Mouse (Mus musculus) erythroid progenitor cell, adult 5-6 weeks (primary cell): ENCODE measurements at regions not wholly inside any gene's neighbourhood (a gene's known extent, or its start where the extent isn't known, plus 50 kb on each side); places are given as distances from the start of the nearest gene placed in this dataset.

ENCODE experiments used
- ATAC-seq: replicated peaks from 2 replicates; pipeline ENCODE4 v1.8.0; 2016; ENCODE audit warnings: moderate number of reproducible peaks, mild to moderate bottlenecking, moderate TSS enrichment, inconsistent platforms; ENCODE audit not compliant: poor library complexity, low FRiP score, severe bottlenecking

GRCm38 (mm10) chr13:101878168-101878567 lies 110.2 kb upstream of the Pik3r1 start:
- no peak for ATAC-seq

GRCm38 (mm10) chr13:101879561-101880081 lies 111.6 kb upstream of the Pik3r1 start:
- ATAC-seq: no peak

GRCm38 (mm10) chr13:101883177-101883576 lies 115.2 kb upstream of the Pik3r1 start:
- ATAC-seq: no peak

- ATAC-seq: no peak
These were observed 116.7 kb upstream of the Pik3r1 start for GRCm38 (mm10) chr13:101884752-101885151.

GRCm38 (mm10) chr13:101891473-101891872 lies 123.5 kb upstream of the Pik3r1 start:
- ATAC-seq: no peak

- no peak for ATAC-seq
These were observed 125.1 kb upstream of the Pik3r1 start for GRCm38 (mm10) chr13:101893035-101893600.

- ATAC-seq: no peak
These were observed 127.1 kb upstream of the Pik3r1 start for GRCm38 (mm10) chr13:101895161-101895560.

GRCm38 (mm10) chr13:101895686-101896085 lies 127.7 kb upstream of the Pik3r1 start:
- no peak for ATAC-seq

- ATAC-seq: no peak
These were observed 128.9 kb upstream of the Pik3r1 start for GRCm38 (mm10) chr13:101896946-101897345.

GRCm38 (mm10) chr13:101902213-101902612 lies 134.2 kb upstream of the Pik3r1 start:
- ATAC-seq: no peak

GRCm38 (mm10) chr13:101905909-101906676 lies 138.1 kb upstream of the Pik3r1 start:
- ATAC-seq: no peak

- no peak for ATAC-seq
These were observed 141.0 kb upstream of the Pik3r1 start for GRCm38 (mm10) chr13:101909026-101909425.

GRCm38 (mm10) chr13:101910687-101911086 lies 142.7 kb upstream of the Pik3r1 start:
- no peak for ATAC-seq

GRCm38 (mm10) chr13:101914132-101914531 lies 146.1 kb upstream of the Pik3r1 start:
- ATAC-seq: no peak

- no peak for ATAC-seq
These were observed 146.9 kb upstream of the Pik3r1 start for GRCm38 (mm10) chr13:101914691-101915541.

GRCm38 (mm10) chr13:101915542-101915941 lies 147.5 kb upstream of the Pik3r1 start:
- ATAC-seq: no peak

- ATAC-seq: no peak
These were observed 148.1 kb upstream of the Pik3r1 start for GRCm38 (mm10) chr13:101915948-101916594.

GRCm38 (mm10) chr13:101916876-101917275 lies 148.9 kb upstream of the Pik3r1 start:
- no peak for ATAC-seq

- ATAC-seq: no peak
These were observed 150.2 kb upstream of the Pik3r1 start for GRCm38 (mm10) chr13:101918185-101918584.

- no peak for ATAC-seq
These were observed 151.2 kb upstream of the Pik3r1 start for GRCm38 (mm10) chr13:101919266-101919665.
